Mouse (Mus musculus) intestine, embryonic 14.5 days (tissue): Measurements from ENCODE around the gene Sphk1. TPM values are rescaled to one million over a fixed set of nuclear protein-coding genes. Genes with fewer than 3 reads are reported as not detected.

Source experiments
- ATAC-seq: fragments of 200-750 bp; cut with Nextera tagmentation; replicated peaks from 2 replicates; pipeline ENCODE4 v1.8.0; 2017; ENCODE audit warnings: low read depth, moderate number of reproducible peaks, moderate TSS enrichment, moderate library complexity; ENCODE audit not compliant: low FRiP score, low TSS enrichment
- DNase-seq: peaks from one replicate; pipeline ENCODE4 v3.0.0-alpha.2; 2018; ENCODE audit warnings: low spot score
- H3K27ac ChIP-seq: fragments of 300-500 bp; sonication (generic); 2 replicates; pipeline ENCODE4 v1.5.1; 2014; ENCODE audit warnings: low read depth, mild to moderate bottlenecking, control low read depth
- H3K27me3 ChIP-seq: fragments of 300-500 bp; sonication (generic); replicated peaks from 2 replicates; pipeline ENCODE4 v1.6.1; 2014; ENCODE audit warnings: low read length, control low read depth; ENCODE audit not compliant: control insufficient read depth, insufficient read depth
- H3K36me3 ChIP-seq: fragments of 300-500 bp; sonication (generic); 2 replicates; pipeline ENCODE4 v1.6.1; 2014; ENCODE audit warnings: low read length, control low read depth; ENCODE audit not compliant: control insufficient read depth, insufficient read depth
- H3K4me1 ChIP-seq: fragments of 300-500 bp; sonication (generic); replicated peaks from 2 replicates; pipeline ENCODE4 v1.6.1; 2014; ENCODE audit warnings: low read length, control low read depth, mixed read lengths; ENCODE audit not compliant: control insufficient read depth, insufficient read depth
- H3K4me2 ChIP-seq: fragments of 300-500 bp; sonication (generic); 2 replicates; pipeline ENCODE4 v1.6.1; 2014; ENCODE audit warnings: low read length
- H3K4me3 ChIP-seq: fragments of 300-500 bp; sonication (generic); 2 replicates; pipeline ENCODE4 v1.5.1; 2014; ENCODE audit warnings: low read depth, low read length, control low read depth, mixed read lengths
- H3K9ac ChIP-seq: fragments of 300-500 bp; sonication (generic); 2 replicates; pipeline ENCODE4 v1.6.1; 2014; ENCODE audit warnings: mild to moderate bottlenecking, low read length
- H3K9me3 ChIP-seq: fragments of 300-500 bp; sonication (generic); 2 replicates; pipeline ENCODE4 v1.6.1; 2016; ENCODE audit warnings: low read length, control low read depth; ENCODE audit not compliant: control insufficient read depth
- whole genome bisulfite sequencing: fragments of 180-500 bp; shearing (Covaris S2); extraction: QIAGEN DNeasy Blood & Tissue Kit; methylation state at CpG from one replicate; pipeline ENCODE4 v1.1.7; 2014; 5-methylcytosine and 5-hydroxymethylcytosine counted together
- polyA plus RNA-seq: library from polyadenylated mRNA; unstranded; fragments of >200 nt; fragmentation: Nextera tagmentation; extraction: Ambion mirVana; gene quantifications from 2 replicates; pipeline ENCODE4 v1.2.1, GENCODE M21; 2014

Sphk1 gene
- 2.1 and 4.5 TPM in 2 replicates for polyA plus RNA-seq

GRCm38 (mm10) chr11:116530187-116531147 is at the start of gene Sphk1:
Gene Sphk1, plus strand, starts transcription at chr11:116530925.
- Histone ChIP-seq H3K4me1 (peaks cover 23% of the 10 kb centered on the region), H3K4me3 (peak within 1 kb of the TSS; percentile 49), H3K9me3 (no peaks in the 10 kb centered on the region), H3K27me3 (peaks cover 45% of the 10 kb centered on the region), H3K36me3 (no peaks in the 10 kb centered on the region), H3K9ac (peak within 1 kb of the TSS; percentile 34), H3K4me2 (peak within 1 kb of the TSS; percentile 98), H3K27ac (no peak within 1 kb of the TSS)
- no peak for ATAC-seq
- WGBS = 35% methylated on average over 11 of the region's 11 CpGs
- DNase-seq = peak; percentile 63

- Histone ChIP-seq H3K27ac (no peak overlapping the region), H3K27me3 (no peaks in the 10 kb centered on the region), H3K9ac (no peak overlapping the region), H3K4me3 (no peak overlapping the region), H3K9me3 (no peaks in the 10 kb centered on the region), H3K4me1 (no peaks in the 10 kb centered on the region), H3K4me2 (no peak overlapping the region), H3K36me3 (peaks cover 97% of the 10 kb centered on the region)
- WGBS = 97% methylated on average over 8 of the region's 8 CpGs
- DNase-seq = no peak
- ATAC-seq = no peak
These were observed 49.8 kb upstream of the Sphk1 start for GRCm38 (mm10) chr11:116480975-116481374.

- no peaks in the 10 kb centered on the region for H3K9me3 ChIP-seq
- no peak overlapping the region for H3K27ac ChIP-seq
- H3K27me3 ChIP-seq = no peaks in the 10 kb centered on the region
- no peak for DNase-seq
- no peaks in the 10 kb centered on the region for H3K4me1 ChIP-seq
- H3K4me3 ChIP-seq = no peak overlapping the region
- 87% methylated on average over 7 of the region's 7 CpGs for WGBS
- H3K36me3 ChIP-seq = peaks cover 97% of the 10 kb centered on the region
- no peak overlapping the region for H3K4me2 ChIP-seq
- no peak overlapping the region for H3K9ac ChIP-seq
- no peak for ATAC-seq
These were observed 48.9 kb upstream of the Sphk1 start for GRCm38 (mm10) chr11:116481776-116482175.

GRCm38 (mm10) chr11:116484261-116484660 is 46.5 kb upstream of the Sphk1 start:
- Histone ChIP-seq H3K9ac (no peak overlapping the region), H3K27ac (no peak overlapping the region), H3K9me3 (no peaks in the 10 kb centered on the region), H3K4me3 (no peak overlapping the region), H3K4me1 (peaks cover 6% of the 10 kb centered on the region; the same call in 1 of the 2 replicates), H3K27me3 (no peaks in the 10 kb centered on the region), H3K4me2 (no peak overlapping the region), H3K36me3 (peaks cover 82% of the 10 kb centered on the region)
- 94% methylated on average over 8 of the region's 8 CpGs for WGBS
- DNase-seq (no peak), ATAC-seq (no peak)

DNA sequence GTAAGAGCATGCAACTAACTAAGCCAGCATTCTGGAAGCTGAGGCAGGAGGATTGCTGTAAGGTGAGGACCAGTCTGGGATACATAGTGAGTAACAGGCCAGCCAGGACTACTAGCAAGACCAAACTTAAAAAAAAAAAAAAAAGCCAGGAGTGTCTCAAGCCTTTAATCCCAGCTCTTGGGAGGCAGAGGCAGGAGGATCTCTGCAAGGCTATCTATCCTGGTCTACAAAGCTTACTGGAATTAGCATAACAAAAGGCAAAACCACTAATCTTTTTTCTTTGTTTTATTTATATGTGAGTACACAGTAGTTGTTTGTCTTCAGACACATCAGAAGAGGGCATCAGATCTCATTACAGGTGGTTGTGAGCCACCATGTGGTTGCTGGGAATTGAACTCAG is 42.5 kb upstream of the Sphk1 start:
- Histone ChIP-seq H3K36me3 (peaks cover 46% of the 10 kb centered on the region), H3K4me1 (peaks cover 6% of the 10 kb centered on the region; the same call in 1 of the 2 replicates), H3K9me3 (no peaks in the 10 kb centered on the region), H3K4me3 (no peak overlapping the region), H3K27ac (no peak overlapping the region), H3K27me3 (no peaks in the 10 kb centered on the region), H3K9ac (no peak overlapping the region), H3K4me2 (no peak overlapping the region)
- DNase-seq (no peak), ATAC-seq (no peak)

DNA sequence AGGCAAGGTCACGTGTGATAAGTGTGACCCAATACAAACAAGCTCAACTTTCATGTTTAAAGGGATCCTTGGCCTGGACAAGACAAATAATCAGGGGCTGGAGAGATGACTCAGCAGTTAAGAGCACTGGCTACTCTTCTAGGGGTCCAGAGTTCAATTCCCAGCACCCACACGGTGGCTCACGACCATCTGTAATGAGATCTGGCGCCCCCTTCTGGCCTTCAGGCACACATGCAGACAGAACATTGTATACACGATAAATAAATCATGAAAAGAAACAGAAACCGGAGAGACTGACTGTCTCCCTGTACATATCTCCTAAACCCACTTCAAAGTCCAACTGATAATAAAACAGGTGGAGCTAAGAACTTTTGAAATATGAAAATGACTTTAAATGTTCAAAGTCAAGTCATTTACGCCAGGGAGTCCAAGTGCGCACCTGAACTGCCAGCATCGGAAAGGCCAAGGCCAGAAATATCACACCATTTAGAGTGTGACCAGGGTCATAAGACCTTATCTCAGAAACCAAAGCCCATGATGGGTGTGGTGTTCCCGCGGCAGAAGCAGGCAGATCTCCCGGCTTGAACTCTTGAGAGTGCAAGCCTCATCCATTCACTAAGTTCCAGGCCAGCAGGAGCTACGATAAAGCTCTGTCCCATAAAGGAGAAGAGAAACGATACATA is 41.9 kb upstream of the Sphk1 start:
- ATAC-seq (no peak), DNase-seq (no peak)
- Histone ChIP-seq H3K4me1 (peaks cover 6% of the 10 kb centered on the region; the same call in 1 of the 2 replicates), H3K9ac (peak overlapping the region; percentile 95), H3K4me3 (peak overlapping the region; percentile 87), H3K4me2 (peak overlapping the region; percentile 70), H3K9me3 (no peaks in the 10 kb centered on the region), H3K36me3 (peaks cover 39% of the 10 kb centered on the region), H3K27ac (no peak overlapping the region), H3K27me3 (no peaks in the 10 kb centered on the region)
- 76% methylated on average over 14 of the region's 14 CpGs for WGBS

DNA sequence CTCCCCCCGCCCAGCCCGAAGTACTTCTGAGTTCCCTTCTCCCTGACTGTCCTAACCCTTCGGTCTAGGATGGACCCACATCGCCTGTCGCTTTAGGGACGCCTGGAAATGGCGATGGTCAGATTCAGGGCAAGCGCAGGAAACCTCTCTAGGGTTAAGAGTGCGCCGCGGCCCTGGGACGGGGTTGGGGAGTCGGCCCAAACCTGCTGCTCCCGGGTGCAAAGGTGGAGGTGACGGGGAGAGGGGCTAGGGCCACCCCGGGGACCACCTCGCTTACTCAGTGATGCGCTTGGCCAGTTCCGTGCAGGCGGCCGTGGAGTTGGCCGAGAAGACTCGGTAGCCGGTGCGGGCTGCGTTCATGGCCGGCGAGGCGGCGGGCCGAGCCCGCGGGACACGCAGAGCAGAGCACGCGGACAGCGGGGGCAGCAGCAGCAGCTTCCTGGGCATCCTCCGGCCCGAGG is 40.9 kb upstream of the Sphk1 start:
- peak; percentile 82 for DNase-seq
- Histone ChIP-seq H3K27me3 (no peaks in the 10 kb centered on the region), H3K27ac (peak overlapping the region; percentile 92), H3K9me3 (no peaks in the 10 kb centered on the region), H3K4me3 (peak overlapping the region; percentile 87), H3K4me2 (peak overlapping the region; percentile 70), H3K9ac (peak overlapping the region; percentile 95), H3K4me1 (peaks cover 6% of the 10 kb centered on the region; the same call in 1 of the 2 replicates), H3K36me3 (peaks cover 30% of the 10 kb centered on the region)
- WGBS = under 1% methylated on average over 39 of the region's 39 CpGs
- ATAC-seq = peak; percentile 37

GRCm38 (mm10) chr11:116490232-116491107 is 40.3 kb upstream of the Sphk1 start:
- H3K36me3 ChIP-seq = peaks cover 23% of the 10 kb centered on the region
- peak overlapping the region; percentile 95 for H3K9ac ChIP-seq
- peak overlapping the region; percentile 70 for H3K4me2 ChIP-seq
- ATAC-seq (peak; percentile 90), DNase-seq (peak; percentile 98)
- H3K9me3 ChIP-seq = no peaks in the 10 kb centered on the region
- H3K27me3 ChIP-seq = no peaks in the 10 kb centered on the region
- peak overlapping the region; percentile 87 for H3K4me3 ChIP-seq
- under 1% methylated on average over 62 of the region's 62 CpGs for WGBS
- peak overlapping the region; percentile 92 for H3K27ac ChIP-seq
- H3K4me1 ChIP-seq = peaks cover 12% of the 10 kb centered on the region; the same call in 1 of the 2 replicates
